Mouse (Mus musculus): ENCODE measurements at regions not wholly inside any gene's neighbourhood (a gene's known extent, or its start where the extent isn't known, plus 50 kb on each side); places are given as distances from the start of the nearest gene placed in this dataset.

- DNase-seq (ENCODE audit: low spot score in 2 of 2) = no peak
Observed at GRCm38 (mm10) chr2:30676450-30676832, 81.6 kb downstream of the Cstad start.

GRCm38 (mm10) chr2:30675839-30676238 is 81.0 kb downstream of the Cstad start:
- no peak for DNase-seq (ENCODE audit: low spot score in 2 of 2)

- DNase-seq (ENCODE audit: low spot score in 2 of 2) = no peak
Observed at GRCm38 (mm10) chr2:30670836-30671586, 76.2 kb downstream of the Cstad start.

- DNase-seq (ENCODE audit: low spot score in 2 of 2) = no peak
Observed at GRCm38 (mm10) chr2:30667468-30667867, 72.6 kb downstream of the Cstad start.

GRCm38 (mm10) chr2:30661147-30661546 is 66.3 kb downstream of the Cstad start:
- DNase-seq (ENCODE audit: low spot score in 2 of 2) = no peak

GRCm38 (mm10) chr2:30660613-30660991 is 65.8 kb downstream of the Cstad start:
- no peak for DNase-seq (ENCODE audit: low spot score in 2 of 2)

GRCm38 (mm10) chr2:30659836-30660612 is 65.2 kb downstream of the Cstad start:
- no peak for DNase-seq (ENCODE audit: low spot score in 2 of 2)

GRCm38 (mm10) chr2:30658844-30659555 is 64.2 kb downstream of the Cstad start:
- peak in 1 of 2 experiments; percentile 62 for DNase-seq (ENCODE audit: low spot score in 2 of 2)
